Mouse (Mus musculus): ENCODE measurements around the gene Hoxa13. TPM values are rescaled to one million over a fixed set of nuclear protein-coding genes. Genes with fewer than 3 reads are reported as not detected.

Gene Hoxa13
- polyA plus RNA-seq, 1 experiment from 2014 or later: not detected

DNA sequence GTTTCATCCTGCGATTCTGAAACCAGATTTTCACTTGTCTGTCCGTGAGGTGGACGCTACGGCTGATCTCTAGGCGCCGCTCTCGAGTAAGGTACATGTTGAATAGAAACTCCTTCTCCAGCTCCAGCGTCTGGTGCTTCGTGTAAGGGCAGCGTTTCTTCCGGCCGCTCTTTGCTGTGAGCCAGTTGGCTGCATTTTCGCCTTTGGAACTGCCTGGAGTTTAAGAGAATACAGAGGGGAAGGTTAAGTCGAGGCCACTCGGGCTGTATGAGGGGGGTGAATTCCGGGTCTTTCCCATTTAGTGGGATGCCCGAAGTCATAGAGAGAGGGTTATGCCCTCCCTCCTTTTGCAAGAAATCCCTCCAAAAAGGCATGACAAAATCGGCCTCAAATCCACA, 28.1 kb downstream of the Hoxa13 start:
- Histone ChIP-seq H3K27me3 (replicated peaks; ENCODE audit: control insufficient read depth, insufficient read depth, low read length) (peaks cover 97% of the 10 kb centered on the region), H3K4me3 (ENCODE audit: low read depth, low read length) (peak overlapping the region; percentile 32), H3K9ac (ENCODE audit: low read depth, low read length) (peak overlapping the region; percentile 27), H3K27ac (ENCODE audit: low read depth, low read length) (no peak overlapping the region), H3K4me1 (replicated peaks; ENCODE audit: control insufficient read depth, insufficient read depth, low read length) (no peaks in the 10 kb centered on the region), H3K4me2 (replicated peaks; ENCODE audit: low read depth) (peak overlapping the region; percentile 35; the same call in 1 of the 2 replicates), H3K36me3 (ENCODE audit: control insufficient read depth, insufficient read depth) (no peaks in the 10 kb centered on the region), H3K9me3 (ENCODE audit: control insufficient read depth) (no peaks in the 10 kb centered on the region)
- 2% methylated on average over 18 of the region's 18 CpGs for WGBS
- no peak for ATAC-seq
- no peak for TF ChIP-seq CTCF (IDR thresholded peaks at IDR 0.05; ENCODE audit: low read depth)

DNA sequence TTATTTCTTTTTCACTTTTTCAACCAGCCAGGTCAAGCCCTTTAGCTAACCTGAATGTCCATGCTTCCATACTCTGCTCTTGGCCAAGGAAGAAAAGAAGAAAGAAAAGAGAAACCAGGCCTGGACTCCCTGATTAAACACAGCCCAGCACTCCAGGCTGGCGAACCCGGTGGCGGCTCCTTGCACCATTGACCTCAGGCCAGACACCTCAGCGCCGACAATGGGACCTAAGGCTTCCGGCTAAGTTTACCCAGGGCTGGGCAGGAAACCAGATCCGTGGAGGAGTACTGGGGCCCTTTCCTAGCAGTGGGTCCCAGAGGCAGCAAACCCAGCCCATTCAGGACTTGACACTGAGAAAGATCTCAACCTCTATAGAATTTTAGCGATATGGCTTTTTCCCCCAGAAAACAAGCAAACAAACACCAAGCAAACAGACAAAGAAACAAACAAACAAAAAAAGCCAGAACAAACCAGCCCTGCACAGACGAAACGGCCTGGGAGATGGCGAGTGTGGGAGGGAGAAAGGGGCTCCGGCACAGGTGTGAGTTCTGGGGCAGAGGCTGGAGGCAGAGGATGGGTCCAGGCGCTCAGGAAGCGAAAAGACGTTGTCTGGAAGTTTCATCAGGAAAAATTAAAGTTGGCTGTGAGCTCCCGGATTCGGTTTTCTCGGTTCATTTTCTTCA, 28.7 kb downstream of the Hoxa13 start:
- H3K4me3 ChIP-seq (ENCODE audit: low read depth, low read length): peak overlapping the region; percentile 32
- no peaks in the 10 kb centered on the region for H3K9me3 ChIP-seq (ENCODE audit: control insufficient read depth)
- no peak overlapping the region for H3K27ac ChIP-seq (ENCODE audit: low read depth, low read length)
- H3K4me2 ChIP-seq (replicated peaks; ENCODE audit: low read depth): peak overlapping the region; percentile 35; the same call in 1 of the 2 replicates
- no peaks in the 10 kb centered on the region for H3K36me3 ChIP-seq (ENCODE audit: control insufficient read depth, insufficient read depth)
- TF ChIP-seq CTCF (IDR thresholded peaks at IDR 0.05; ENCODE audit: low read depth): no peak
- H3K4me1 ChIP-seq (replicated peaks; ENCODE audit: control insufficient read depth, insufficient read depth, low read length): no peaks in the 10 kb centered on the region
- peaks cover 97% of the 10 kb centered on the region for H3K27me3 ChIP-seq (replicated peaks; ENCODE audit: control insufficient read depth, insufficient read depth, low read length)
- ATAC-seq: no peak
- 3% methylated on average over 18 of the region's 18 CpGs for WGBS
- no peak overlapping the region; the same call in 1 of the 2 replicates for H3K9ac ChIP-seq (ENCODE audit: low read depth, low read length)

DNA sequence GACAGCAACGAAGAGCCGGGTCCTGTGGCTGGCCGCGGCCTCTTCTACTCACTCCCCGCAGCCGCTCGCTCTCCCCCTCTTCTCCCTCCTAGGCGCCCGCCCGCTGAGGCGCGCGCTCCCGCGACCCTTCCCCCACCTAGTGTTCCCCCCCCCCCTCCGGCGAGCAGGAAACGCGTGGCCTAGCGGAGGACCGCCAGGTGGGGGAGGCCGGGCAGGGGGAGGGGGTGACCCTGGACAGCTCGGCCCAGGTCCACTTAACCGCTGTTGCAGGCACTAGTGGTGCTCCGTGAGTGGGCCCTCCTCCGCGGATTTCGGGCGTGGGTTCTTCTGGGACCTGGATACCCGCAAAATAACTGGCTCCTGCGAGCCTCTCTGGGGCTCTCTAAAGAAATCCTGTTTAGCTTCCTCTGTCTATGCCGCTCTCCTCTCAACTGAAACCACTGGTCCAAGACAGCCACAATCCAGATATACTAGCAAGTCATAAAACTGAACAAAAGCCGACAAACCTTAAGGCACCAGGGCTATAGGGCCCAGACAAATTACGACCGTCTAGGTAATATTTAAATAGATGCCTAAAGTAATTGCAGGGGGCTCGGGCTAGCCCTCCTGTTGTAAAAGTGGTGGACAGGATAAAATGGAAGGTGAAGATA, 30.0 kb downstream of the Hoxa13 start, which contains the start of gene Hoxa9:
Gene Hoxa9 (minus strand): TSS at position 574 of the 650 bp plus-strand sequence.
- no peaks in the 10 kb centered on the region for H3K9me3 ChIP-seq (ENCODE audit: control insufficient read depth)
- 2% methylated on average over 24 of the region's 36 CpGs for WGBS
- H3K4me2 ChIP-seq (replicated peaks; ENCODE audit: low read depth): peak within 1 kb of the TSS; percentile 35
- no peak for TF ChIP-seq CTCF (IDR thresholded peaks at IDR 0.05; ENCODE audit: low read depth)
- H3K27ac ChIP-seq (ENCODE audit: low read depth, low read length): no peak within 1 kb of the TSS; the same call in 1 of the 2 replicates
- no peaks in the 10 kb centered on the region for H3K4me1 ChIP-seq (replicated peaks; ENCODE audit: control insufficient read depth, insufficient read depth, low read length)
- no peaks in the 10 kb centered on the region for H3K36me3 ChIP-seq (ENCODE audit: control insufficient read depth, insufficient read depth)
- no peak for ATAC-seq
- H3K9ac ChIP-seq (ENCODE audit: low read depth, low read length): no peak within 1 kb of the TSS
- H3K27me3 ChIP-seq (replicated peaks; ENCODE audit: control insufficient read depth, insufficient read depth, low read length): peaks cover 97% of the 10 kb centered on the region
- peak within 1 kb of the TSS; percentile 32 for H3K4me3 ChIP-seq (ENCODE audit: low read depth, low read length)

DNA sequence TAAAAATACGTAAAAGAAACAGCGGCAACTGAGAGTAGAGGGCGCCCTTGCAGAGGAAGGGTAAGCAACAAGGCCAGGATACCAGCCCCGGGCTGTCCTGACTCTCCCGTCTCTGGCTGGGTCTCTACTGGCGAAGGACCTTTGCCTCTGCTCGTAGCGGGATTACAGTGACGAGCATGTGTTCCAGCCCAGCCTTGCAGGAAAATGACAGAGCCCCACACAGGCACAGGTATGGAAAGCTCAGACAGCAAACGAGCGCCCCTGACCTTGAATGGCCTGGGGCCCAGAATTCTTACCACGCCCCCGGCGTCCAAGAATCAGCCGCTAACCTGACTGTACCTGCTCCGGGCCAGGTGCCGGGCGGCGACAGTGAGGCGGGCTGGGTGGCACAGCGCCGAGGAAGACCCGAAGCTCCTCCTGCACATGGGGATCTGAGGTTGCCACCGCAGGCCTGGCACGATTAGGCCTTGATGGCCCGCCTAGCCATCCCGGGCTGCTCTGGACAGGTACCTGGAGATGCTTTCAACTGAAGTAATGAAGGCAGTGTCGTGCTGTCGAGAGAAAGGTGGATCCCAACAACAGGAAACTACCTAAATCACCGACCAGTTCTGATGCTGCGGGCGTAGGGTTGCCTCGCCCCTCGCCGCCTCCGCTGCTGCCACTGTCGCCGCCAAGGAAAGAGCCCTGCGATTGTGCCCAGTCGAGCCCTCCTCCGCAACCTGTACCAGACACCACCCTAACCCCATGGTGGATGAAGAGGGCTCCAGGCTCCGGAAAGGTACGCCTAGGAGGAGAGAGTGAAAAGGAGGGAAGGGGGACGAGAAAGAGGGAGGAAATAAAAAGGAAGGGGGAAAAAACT, 30.9 kb downstream of the Hoxa13 start:
- Histone ChIP-seq H3K9me3 (ENCODE audit: control insufficient read depth) (no peaks in the 10 kb centered on the region), H3K36me3 (ENCODE audit: control insufficient read depth, insufficient read depth) (no peaks in the 10 kb centered on the region), H3K27ac (ENCODE audit: low read depth, low read length) (no peak overlapping the region; the same call in 1 of the 2 replicates), H3K9ac (ENCODE audit: low read depth, low read length) (no peak overlapping the region), H3K4me1 (replicated peaks; ENCODE audit: control insufficient read depth, insufficient read depth, low read length) (no peaks in the 10 kb centered on the region), H3K27me3 (replicated peaks; ENCODE audit: control insufficient read depth, insufficient read depth, low read length) (peaks cover 97% of the 10 kb centered on the region), H3K4me2 (replicated peaks; ENCODE audit: low read depth) (peak overlapping the region; percentile 35), H3K4me3 (ENCODE audit: low read depth, low read length) (peak overlapping the region; percentile 28)
- no peak for TF ChIP-seq CTCF (IDR thresholded peaks at IDR 0.05; ENCODE audit: low read depth)
- ATAC-seq: no peak
- WGBS: 3% methylated on average over 44 of the region's 44 CpGs

DNA sequence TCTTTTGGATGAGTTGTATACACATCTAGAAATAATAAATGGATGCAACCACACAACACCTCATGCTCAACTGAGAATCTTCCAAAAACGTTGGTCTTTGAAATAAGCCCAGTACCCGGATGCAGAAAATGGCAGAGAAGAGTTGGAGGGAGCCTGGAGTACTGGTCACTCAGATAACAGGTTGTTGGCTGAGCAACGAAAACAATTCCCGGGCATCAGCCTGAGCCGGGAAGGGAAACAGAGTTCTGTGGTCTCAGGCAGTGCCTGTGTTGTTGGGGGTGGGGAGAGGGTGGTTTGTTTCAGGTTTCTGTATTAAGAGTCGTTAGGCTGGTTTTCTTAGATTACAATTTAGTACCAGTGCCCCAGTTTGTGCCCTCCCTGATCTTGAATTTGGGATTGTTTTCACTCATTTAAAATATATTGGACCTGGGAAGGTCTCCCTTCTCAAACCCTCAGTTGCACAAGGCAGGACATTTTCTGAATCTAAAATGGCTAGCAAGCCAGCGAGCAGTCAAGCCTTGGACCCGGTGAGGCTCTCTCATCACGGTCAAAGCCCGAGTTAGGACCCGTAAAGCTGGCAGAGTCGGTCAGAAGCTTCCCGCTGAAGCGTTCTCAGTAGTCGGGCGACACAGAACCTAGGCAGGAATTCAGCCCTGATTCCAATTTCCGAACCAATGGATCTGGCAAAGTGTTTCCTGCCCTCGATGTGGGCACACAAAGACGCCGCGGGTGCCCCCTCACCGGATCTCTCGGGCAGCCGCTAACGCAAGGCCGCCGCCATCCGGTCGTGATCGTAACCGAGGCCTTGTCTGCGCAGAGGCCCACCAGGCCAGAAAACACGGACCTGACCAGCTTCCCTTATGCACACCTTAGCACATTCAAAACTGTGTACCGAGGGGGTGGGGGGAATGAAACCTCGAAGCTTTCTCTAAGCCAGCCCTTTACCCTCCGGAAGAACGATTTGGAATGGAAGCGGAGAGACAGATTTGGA, 31.9 kb downstream of the Hoxa13 start:
- H3K4me2 ChIP-seq (replicated peaks; ENCODE audit: low read depth): peak overlapping the region; percentile 35
- peaks cover 96% of the 10 kb centered on the region for H3K27me3 ChIP-seq (replicated peaks; ENCODE audit: control insufficient read depth, insufficient read depth, low read length)
- no peak overlapping the region for H3K27ac ChIP-seq (ENCODE audit: low read depth, low read length)
- H3K36me3 ChIP-seq (ENCODE audit: control insufficient read depth, insufficient read depth): no peaks in the 10 kb centered on the region
- H3K4me3 ChIP-seq (ENCODE audit: low read depth, low read length): peak overlapping the region; percentile 28
- no peak for ATAC-seq
- no peak overlapping the region; the same call in 1 of the 2 replicates for H3K9ac ChIP-seq (ENCODE audit: low read depth, low read length)
- TF ChIP-seq CTCF (IDR thresholded peaks at IDR 0.05; ENCODE audit: low read depth): no peak
- H3K4me1 ChIP-seq (replicated peaks; ENCODE audit: control insufficient read depth, insufficient read depth, low read length): no peaks in the 10 kb centered on the region
- 2% methylated on average over 38 of the region's 38 CpGs for WGBS
- no peaks in the 10 kb centered on the region for H3K9me3 ChIP-seq (ENCODE audit: control insufficient read depth)
